Mouse (Mus musculus) R1 (cell line): ENCODE data around the gene Dppa5a.
"Not testable (repeated sequence)": the region's sequence is repeated elsewhere in the genome, so short reads cannot be mapped to it uniquely, and the experiment has no call there.

ENCODE experiments used
- DNase-seq: peaks from one replicate; pipeline ENCODE4 v3.0.0-alpha.2; 2018; ENCODE audit warnings: low read depth, low spot score

The Dppa5a gene

DNA sequence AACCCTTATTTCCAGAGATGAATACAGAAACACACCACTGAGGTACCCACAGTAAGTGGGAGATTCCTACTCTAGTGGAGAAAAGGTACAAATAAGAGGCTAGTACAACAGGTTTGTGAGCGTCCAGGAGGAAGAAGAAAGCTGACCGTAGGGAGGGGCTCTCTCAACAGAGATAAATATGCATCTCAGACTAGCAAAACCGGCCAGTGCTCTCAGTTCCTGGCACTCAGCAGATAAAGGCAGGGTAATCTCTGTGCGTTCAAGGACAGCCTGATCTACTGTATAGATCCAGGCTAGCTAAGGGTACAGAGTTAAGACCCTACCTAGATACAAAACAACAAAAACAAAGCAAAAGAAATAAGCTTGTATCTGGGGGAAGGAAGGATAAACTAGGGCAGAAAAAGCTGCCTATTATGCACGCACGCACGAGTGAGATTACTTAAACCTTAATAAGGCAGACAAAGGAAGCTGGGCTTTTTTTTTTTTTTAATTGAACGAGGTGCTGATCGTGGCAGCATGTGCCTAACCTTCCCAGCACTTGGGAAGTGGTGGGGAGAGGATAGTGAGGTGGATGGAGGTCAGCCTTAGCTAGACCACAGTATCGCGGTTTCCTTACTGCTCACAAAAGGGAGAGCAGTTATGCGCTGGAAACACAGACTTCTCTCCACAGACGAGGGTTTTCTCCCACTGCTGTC lies 2.0 kb downstream of the Dppa5a start:
- peak; percentile 75 for DNase-seq

GRCm38 (mm10) chr9:78364701-78365100 lies 3.3 kb downstream of the Dppa5a start:
- peak; percentile 95 for DNase-seq

DNA sequence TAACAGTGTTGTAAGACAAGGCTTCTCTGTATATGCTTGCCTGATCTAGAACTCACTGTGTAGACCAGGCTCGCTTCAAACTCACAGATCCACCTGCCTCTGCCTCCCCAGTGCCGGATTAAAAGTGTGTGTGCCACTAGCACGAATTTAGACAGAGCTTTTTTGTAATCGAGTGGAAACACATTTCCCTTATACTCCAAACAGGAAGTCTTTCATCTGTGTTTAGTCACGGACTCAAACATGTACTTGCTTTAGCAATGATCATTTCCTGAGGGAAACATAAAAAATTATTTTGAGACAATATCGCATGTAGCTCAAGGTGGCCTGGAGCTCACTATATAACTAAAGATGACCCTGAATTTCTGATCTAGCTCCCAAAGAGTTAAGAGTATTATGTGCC lies 4.6 kb downstream of the Dppa5a start:
- no peak for DNase-seq

DNA sequence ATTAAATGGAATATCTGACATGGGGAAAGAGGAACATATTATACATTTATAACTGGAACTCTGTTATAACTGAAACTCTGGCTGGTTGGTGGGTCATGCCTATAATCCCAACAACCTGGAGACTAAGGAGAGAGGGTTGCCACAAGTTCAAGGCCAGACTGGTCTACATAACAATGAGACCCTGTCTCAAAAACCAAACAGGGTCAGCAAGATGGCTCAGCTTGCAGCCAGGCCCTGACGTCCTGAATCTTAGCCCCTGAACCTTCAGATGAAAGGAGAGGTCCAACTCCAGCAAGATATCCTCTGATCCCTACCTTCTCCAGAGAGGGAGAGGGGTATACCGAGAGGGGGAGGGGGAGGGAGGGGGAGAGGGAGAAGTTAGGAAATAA lies 7.5 kb downstream of the Dppa5a start:
- DNase-seq, result peak; percentile 83

GRCm38 (mm10) chr9:78359750-78360483 lies 8.1 kb downstream of the Dppa5a start:
- peak; percentile 78 for DNase-seq

- DNase-seq, result peak; percentile 96
Measured at GRCm38 (mm10) chr9:78358053-78358452, 9.9 kb downstream of the Dppa5a start.

DNA sequence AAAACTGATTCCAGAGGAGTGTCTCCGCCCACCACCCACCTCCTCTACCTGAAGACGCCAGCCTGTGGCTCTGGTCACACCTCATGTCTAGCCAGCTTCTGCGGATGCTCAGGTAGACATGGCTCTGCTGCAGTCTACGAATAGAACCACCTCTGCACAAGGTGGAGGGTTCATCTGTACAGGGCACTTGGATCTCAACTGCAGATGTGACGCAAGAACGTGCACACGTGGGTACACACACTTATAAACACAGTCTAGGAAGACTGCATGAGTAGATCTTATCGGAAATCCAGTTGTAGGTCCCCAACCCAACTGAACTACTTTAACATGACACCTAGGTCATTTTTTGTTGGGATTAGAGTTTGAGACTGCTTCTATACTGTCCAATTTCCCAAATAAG lies 12.4 kb downstream of the Dppa5a start, which contains the start of gene Gsta2:
Gsta2 (minus strand) TSS at position 178 of the 400 bp plus-strand sequence.
- DNase-seq, result no peak

DNA sequence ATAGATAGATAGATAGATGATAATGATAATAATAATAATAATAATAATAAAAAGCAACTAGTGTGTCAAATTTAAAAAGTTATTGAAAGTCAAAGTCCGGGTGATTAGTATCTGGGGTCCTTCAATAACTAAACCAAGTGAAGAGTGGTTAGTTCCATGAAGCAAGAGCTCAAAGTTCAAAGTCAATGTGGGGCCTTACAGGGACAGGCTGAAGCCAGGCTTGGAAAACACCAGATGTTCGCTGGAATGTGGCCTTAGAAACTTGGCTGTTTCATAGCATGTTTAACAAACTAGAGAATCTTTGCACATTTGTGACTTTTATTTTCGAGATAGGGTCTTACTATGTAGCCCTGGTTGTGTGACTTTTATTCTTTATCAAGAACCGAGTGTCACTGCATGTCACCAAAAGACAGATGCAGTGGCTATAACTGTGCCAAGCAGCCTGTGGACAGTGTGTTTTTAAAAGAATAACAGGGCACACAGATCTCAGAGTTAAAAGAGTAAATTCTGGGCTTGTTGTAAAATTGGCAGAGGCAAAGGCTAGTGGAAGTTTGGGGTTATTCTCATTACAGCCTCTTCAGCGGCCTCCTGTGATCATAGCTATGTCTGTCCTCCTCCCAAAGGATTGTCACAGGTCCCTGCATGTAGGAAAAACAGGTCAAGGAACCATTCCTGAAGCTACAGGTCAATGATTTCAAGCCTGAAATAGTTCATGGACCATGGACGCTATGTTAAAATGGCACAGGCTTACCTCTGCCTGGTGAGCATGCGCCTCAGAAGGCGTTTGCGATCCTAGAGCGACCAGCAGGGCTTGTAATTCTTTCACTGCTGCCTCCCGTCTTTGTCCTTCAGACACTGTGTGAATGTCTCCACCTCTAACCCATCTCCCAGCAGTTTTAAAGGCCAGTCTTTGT lies 13.1 kb downstream of the Dppa5a start:
- DNase-seq, result no peak

- no peak for DNase-seq
Measured at GRCm38 (mm10) chr9:78351504-78352220, 16.3 kb downstream of the Dppa5a start.

DNA sequence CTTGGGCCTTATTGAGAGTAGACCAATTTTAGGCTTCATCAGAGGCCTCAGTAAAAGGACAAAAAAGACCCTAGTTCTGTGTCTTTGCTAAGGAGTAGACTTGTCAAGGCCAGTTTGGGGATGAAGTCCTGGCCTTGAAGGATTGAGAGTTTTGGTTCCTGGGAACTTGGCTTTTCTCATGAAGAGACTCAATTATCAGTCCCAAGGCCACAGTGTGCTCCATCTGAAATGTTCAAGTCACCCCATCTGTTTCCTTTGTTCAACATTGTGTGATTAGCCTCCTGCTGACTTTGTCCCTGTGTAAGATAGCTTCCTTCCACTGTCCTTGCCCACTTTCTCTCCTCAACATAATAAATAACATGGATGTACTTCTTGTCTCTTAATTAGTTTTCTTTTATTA lies 18.0 kb downstream of the Dppa5a start:
- peak; percentile 76 for DNase-seq

GRCm38 (mm10) chr9:78349141-78349540 lies 18.8 kb downstream of the Dppa5a start:
- not testable (repeated sequence) for DNase-seq

DNA sequence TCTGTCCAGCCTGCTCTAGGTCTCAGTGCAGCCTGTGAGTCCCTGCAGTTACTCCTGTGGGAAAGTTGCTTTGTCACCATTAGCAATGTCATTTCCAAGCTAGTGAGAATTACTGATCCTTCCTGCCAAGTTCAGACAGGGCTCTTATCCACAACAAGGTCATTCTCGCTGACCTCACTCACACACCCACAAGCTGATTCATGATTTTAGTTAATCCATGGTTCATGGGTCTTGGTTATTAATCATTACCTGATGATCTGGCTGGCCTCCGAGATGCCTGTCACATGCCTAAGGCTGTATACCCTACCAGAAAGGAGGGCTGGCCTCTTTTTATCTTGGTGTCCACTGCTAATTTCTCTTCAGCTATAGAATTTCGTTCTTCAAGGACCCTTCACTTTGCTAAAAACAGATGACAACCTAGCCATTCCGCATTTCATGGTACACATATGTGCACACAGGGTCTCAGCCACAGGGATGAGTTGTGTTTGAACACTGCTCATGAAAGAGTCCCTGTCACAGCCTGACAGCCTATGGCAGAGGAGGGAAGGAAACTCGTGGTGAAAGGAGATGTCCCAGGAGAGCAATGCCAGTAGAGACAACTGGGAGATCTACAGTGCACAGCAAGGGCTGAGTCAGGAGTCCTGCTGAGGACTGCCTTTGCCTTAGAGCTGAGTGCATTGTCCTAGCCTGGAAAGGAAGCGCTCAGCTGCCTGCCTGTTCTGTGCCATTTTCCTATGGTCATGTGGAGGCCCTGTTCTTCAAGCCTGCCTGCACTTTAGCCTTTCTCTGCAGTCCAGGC lies 19.6 kb downstream of the Dppa5a start:
- DNase-seq, result not testable (repeated sequence)

DNA sequence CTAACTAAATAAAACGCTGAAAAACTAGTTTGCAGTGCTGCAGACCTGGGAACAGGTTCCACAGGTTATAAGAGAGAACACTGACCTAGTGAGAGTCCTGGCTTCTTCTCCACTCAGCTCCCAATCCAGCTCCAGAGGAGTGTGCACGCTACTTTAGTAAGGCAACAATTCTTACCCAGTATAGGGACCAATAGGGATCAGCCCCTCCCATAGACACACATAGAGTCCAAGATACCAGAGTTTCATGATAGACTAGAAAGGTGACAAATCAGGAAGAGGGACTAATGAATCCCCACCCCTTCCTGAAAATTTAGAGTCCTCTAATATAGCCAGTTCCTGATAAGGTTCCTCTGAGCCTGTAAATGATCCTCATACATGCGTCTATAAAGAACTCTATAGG lies 21.0 kb downstream of the Dppa5a start:
- DNase-seq, result no peak

DNA sequence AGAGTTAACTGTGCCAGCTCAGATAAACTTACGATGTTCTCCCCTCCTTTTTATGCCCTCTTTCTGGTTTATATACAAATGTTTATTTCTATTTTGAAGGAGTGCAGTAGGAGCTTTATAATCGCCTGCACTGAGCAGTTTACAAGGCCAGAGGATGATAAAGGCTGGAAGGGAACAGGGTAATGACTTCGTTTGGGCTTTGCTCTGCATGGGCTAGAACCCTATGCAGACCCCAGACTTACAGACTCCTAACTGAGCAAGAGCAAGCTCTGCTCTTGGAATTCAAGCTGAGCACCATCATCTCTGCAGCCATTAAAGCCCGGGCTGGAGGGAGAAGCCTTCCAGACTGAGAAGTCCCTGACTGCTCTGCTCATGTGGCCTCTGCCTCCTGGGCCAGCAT lies 22.7 kb downstream of the Dppa5a start:
- DNase-seq, result not testable (repeated sequence)

DNA sequence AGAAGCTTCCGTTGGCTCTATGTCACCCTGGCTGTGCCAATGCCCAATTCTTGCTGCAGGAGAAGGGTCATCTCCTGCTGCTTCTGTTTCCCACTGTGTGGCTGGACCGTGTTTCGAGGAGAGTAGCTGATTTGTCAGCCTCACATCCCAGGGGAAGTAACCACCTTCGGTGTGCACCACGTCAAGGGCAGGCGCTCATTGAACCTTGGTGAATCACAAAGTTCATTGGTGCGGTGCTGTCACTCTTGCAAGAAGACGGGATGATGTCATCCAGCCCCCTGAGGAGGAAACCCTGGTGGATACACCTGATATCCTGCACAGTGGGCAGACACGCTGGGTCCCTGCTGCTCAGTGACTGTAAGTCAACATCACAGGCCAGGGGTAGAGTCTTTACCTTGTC lies 24.9 kb downstream of the Dppa5a start:
- peak; percentile 21 for DNase-seq

- not testable (repeated sequence) for DNase-seq
Measured at GRCm38 (mm10) chr9:78342494-78342893, 25.5 kb downstream of the Dppa5a start.

DNA sequence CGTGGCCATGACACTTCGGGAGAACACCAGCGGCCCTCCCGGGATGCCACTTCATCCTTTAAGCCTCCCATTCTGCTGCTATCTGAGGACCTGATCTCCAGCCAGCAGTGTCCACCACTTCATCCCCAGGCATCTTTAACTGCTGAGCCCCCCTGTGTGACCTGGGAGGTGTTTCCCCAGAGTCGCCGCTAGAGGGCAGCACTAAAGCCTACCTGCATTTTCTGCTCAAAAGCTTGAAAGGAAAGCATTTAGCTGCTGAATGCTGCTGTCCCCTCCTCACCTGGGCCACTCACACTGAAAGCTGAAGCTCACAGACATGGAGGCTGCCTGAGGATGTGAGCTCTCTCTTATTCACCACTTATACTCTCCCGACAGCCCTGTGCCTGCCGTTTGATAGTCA lies 27.7 kb downstream of the Dppa5a start:
- peak; percentile 72 for DNase-seq

GRCm38 (mm10) chr9:78337050-78337449 lies 30.9 kb downstream of the Dppa5a start:
- DNase-seq, result peak; percentile 13

DNA sequence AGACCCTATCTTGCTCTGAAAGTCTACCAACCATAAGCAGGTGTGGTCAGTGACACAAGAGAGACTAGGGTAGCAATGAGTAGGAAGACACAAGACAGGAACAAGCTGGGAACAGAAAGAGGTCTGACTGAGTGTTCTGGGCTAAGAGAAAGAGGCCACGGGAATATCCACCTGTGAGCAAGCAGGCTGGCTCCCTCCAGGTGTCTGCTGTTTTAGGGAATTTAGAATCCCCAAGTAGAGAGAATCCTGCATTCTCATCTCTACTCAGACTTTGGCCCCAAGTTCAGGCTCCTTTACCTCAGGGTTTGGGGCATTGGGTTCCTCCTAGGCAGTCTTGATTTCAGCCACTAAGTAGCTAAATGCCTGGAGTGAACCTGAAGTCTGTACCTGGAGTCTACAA lies 40.7 kb downstream of the Dppa5a start, which contains the start of gene Omt2b:
Omt2b (plus strand) TSS at position 301 of the 400 bp plus-strand sequence.
- DNase-seq, result not testable (repeated sequence)

DNA sequence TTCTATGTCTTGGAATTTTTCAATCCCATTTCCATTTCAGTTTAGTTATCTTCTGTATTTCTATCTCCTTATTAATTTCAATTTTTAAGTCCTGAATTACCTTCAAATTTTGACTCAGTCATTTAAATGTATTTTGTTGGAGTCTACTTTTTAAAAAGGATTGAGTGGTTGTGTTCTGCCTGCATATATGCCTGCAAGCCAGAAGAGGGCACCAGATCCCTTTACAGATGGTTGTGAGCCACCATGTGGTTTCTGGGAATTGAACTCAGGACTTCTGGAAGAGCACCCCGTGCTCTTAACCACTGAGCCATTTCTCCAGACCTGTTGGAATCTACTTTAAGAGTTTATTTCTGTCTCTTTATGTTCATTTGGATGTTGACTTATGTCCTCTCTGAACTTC lies 48.5 kb downstream of the Dppa5a start:
- peak; percentile 64 for DNase-seq
